Mouse (Mus musculus) lung, embryonic 15.5 days (tissue): ENCODE measurements around the gene Pop4. TPM values are rescaled to one million over a fixed set of nuclear protein-coding genes. Genes with fewer than 3 reads are reported as not detected.
"Not testable (repeated sequence)": the region's sequence is repeated elsewhere in the genome, so short reads cannot be mapped to it uniquely, and the experiment has no call there.

ENCODE experiments used
- ATAC-seq: fragments of 200-750 bp; cut with Nextera tagmentation; 2 replicates; pipeline ENCODE4 v1.8.0; 2017; ENCODE audit warnings: moderate number of reproducible peaks, borderline replicate concordance; ENCODE audit not compliant: low FRiP score, low TSS enrichment; ENCODE audit errors: extremely low read depth
- H3K27ac ChIP-seq: fragments of 300-500 bp; sonication (generic); 2 replicates; pipeline ENCODE4 v1.5.1; 2015; ENCODE audit warnings: moderate library complexity, mild to moderate bottlenecking, inconsistent platforms
- H3K27me3 ChIP-seq: fragments of 300-500 bp; sonication (generic); 2 replicates; pipeline ENCODE4 v1.6.1; 2015; ENCODE audit warnings: inconsistent platforms
- H3K36me3 ChIP-seq: fragments of 300-500 bp; sonication (generic); 2 replicates; pipeline ENCODE4 v1.6.1; 2015; ENCODE audit warnings: inconsistent platforms
- H3K4me1 ChIP-seq: fragments of 300-500 bp; sonication (generic); 2 replicates; pipeline ENCODE4 v1.6.1; 2015; ENCODE audit warnings: inconsistent platforms
- H3K4me2 ChIP-seq: fragments of 300-500 bp; sonication (generic); 2 replicates; pipeline ENCODE4 v1.6.1; 2015; ENCODE audit warnings: inconsistent platforms, mild to moderate bottlenecking, moderate library complexity
- H3K4me3 ChIP-seq: fragments of 300-500 bp; sonication (generic); 2 replicates; pipeline ENCODE4 v1.5.1; 2015; ENCODE audit warnings: mild to moderate bottlenecking, inconsistent platforms
- H3K9ac ChIP-seq: fragments of 300-500 bp; sonication (generic); 2 replicates; pipeline ENCODE4 v1.6.1; 2015; ENCODE audit warnings: inconsistent platforms
- H3K9me3 ChIP-seq: fragments of 300-500 bp; sonication (generic); 2 replicates; pipeline ENCODE4 v1.6.1; 2016; ENCODE audit warnings: inconsistent platforms
- WGBS: fragments of 180-500 bp; shearing (Covaris S2); methylation state at CpG from one replicate; pipeline ENCODE4 v1.1.7; 2015; 5-methylcytosine and 5-hydroxymethylcytosine counted together
- polyA plus RNA-seq: library from polyadenylated mRNA; unstranded; fragments of >200 nt; fragmentation: Nextera tagmentation; extraction: Ambion mirVana; gene quantifications from 2 replicates; pipeline ENCODE4 v1.2.1, GENCODE M21; 2015

Gene Pop4
- polyA plus RNA-seq, result 57.5 and 59.5 TPM in 2 replicates

GRCm38 (mm10) chr7:38270703-38271510 is at the start of gene Pop4:
Gene Pop4 (minus strand): TSS chr7:38271423.
- Histone ChIP-seq H3K9ac (peak within 1 kb of the TSS; percentile 58), H3K4me1 (peaks cover 10% of the 10 kb centered on the region), H3K27me3 (no peaks in the 10 kb centered on the region), H3K27ac (peak within 1 kb of the TSS; percentile 48), H3K9me3 (no peaks in the 10 kb centered on the region), H3K4me2 (peak within 1 kb of the TSS; percentile 83), H3K36me3 (peaks cover 21% of the 10 kb centered on the region), H3K4me3 (peak within 1 kb of the TSS; percentile 75)
- ATAC-seq, result peak; percentile 91; the same call in 1 of the 2 replicates
- WGBS, result under 1% methylated on average over 38 of the region's 38 CpGs

GRCm38 (mm10) chr7:38320641-38321040 is 49.4 kb upstream of the Pop4 start:
- H3K9me3 ChIP-seq, result no peaks in the 10 kb centered on the region
- H3K27me3 ChIP-seq, result no peaks in the 10 kb centered on the region
- H3K36me3 ChIP-seq, result no peaks in the 10 kb centered on the region
- H3K4me3 ChIP-seq, result no peak overlapping the region
- ATAC-seq, result no peak
- H3K9ac ChIP-seq, result no peak overlapping the region
- H3K4me1 ChIP-seq, result no peaks in the 10 kb centered on the region
- H3K4me2 ChIP-seq, result no peak overlapping the region
- WGBS, result 92% methylated on average over 2 of the region's 2 CpGs
- H3K27ac ChIP-seq, result no peak overlapping the region

GRCm38 (mm10) chr7:38282192-38282591 is 11.0 kb upstream of the Pop4 start:
- not testable (repeated sequence) for H3K27me3 ChIP-seq, H3K4me2 ChIP-seq, H3K9me3 ChIP-seq, H3K4me3 ChIP-seq, ATAC-seq, H3K36me3 ChIP-seq, H3K4me1 ChIP-seq, H3K9ac ChIP-seq, H3K27ac ChIP-seq
- 19% methylated on average over 4 of the region's 4 CpGs for whole genome bisulfite sequencing

- Histone ChIP-seq H3K4me1 (peaks cover 10% of the 10 kb centered on the region), H3K4me2 (no peak overlapping the region), H3K9me3 (no peaks in the 10 kb centered on the region), H3K9ac (no peak overlapping the region), H3K36me3 (peaks cover 6% of the 10 kb centered on the region; the same call in 1 of the 2 replicates), H3K27me3 (no peaks in the 10 kb centered on the region), H3K27ac (no peak overlapping the region), H3K4me3 (no peak overlapping the region)
- ATAC-seq, result no peak
These were observed 1.3 kb upstream of the Pop4 start for GRCm38 (mm10) chr7:38272551-38272950.

- Histone ChIP-seq H3K27me3 (no peaks in the 10 kb centered on the region), H3K4me3 (peak overlapping the region; percentile 75), H3K9ac (peak overlapping the region; percentile 58), H3K9me3 (no peaks in the 10 kb centered on the region), H3K27ac (no peak overlapping the region), H3K36me3 (peaks cover 12% of the 10 kb centered on the region; the same call in 1 of the 2 replicates), H3K4me2 (peak overlapping the region; percentile 83), H3K4me1 (peaks cover 10% of the 10 kb centered on the region)
- ATAC-seq, result no peak; the same call in 1 of the 2 replicates
- 5% methylated on average over 4 of the region's 4 CpGs for WGBS
These were observed 636 bp upstream of the Pop4 start for GRCm38 (mm10) chr7:38271859-38272258.

GRCm38 (mm10) chr7:38271511-38271811 is 238 bp upstream of the Pop4 start:
- peak overlapping the region; percentile 75 for H3K4me3 ChIP-seq
- peak overlapping the region; percentile 58 for H3K9ac ChIP-seq
- peaks cover 16% of the 10 kb centered on the region; the same call in 1 of the 2 replicates for H3K36me3 ChIP-seq
- peaks cover 10% of the 10 kb centered on the region for H3K4me1 ChIP-seq
- H3K9me3 ChIP-seq, result no peaks in the 10 kb centered on the region
- H3K27ac ChIP-seq, result peak overlapping the region; percentile 48; the same call in 1 of the 2 replicates
- no peaks in the 10 kb centered on the region for H3K27me3 ChIP-seq
- under 1% methylated on average over 11 of the region's 11 CpGs for WGBS
- peak overlapping the region; percentile 83 for H3K4me2 ChIP-seq
- ATAC-seq, result no peak

- Histone ChIP-seq H3K27me3 (no peaks in the 10 kb centered on the region), H3K4me2 (no peak overlapping the region), H3K9ac (no peak overlapping the region), H3K4me3 (no peak overlapping the region), H3K27ac (no peak overlapping the region), H3K9me3 (no peaks in the 10 kb centered on the region), H3K4me1 (peaks cover 10% of the 10 kb centered on the region), H3K36me3 (peaks cover 57% of the 10 kb centered on the region)
- ATAC-seq, result no peak
- 92% methylated on average over 8 of the region's 8 CpGs for WGBS
These were observed 4.1 kb downstream of the Pop4 start for GRCm38 (mm10) chr7:38267006-38267680.

GRCm38 (mm10) chr7:38262406-38262805 is 8.8 kb downstream of the Pop4 start:
- no peak for ATAC-seq
- Histone ChIP-seq H3K9me3 (no peaks in the 10 kb centered on the region), H3K27ac (no peak overlapping the region), H3K36me3 (peaks cover 62% of the 10 kb centered on the region), H3K4me3 (no peak overlapping the region), H3K9ac (no peak overlapping the region), H3K4me2 (no peak overlapping the region), H3K27me3 (no peaks in the 10 kb centered on the region), H3K4me1 (no peaks in the 10 kb centered on the region)
- 84% methylated on average over 5 of the region's 5 CpGs for WGBS

- Histone ChIP-seq H3K4me2 (no peak overlapping the region), H3K27ac (no peak overlapping the region), H3K9ac (no peak overlapping the region), H3K9me3 (no peaks in the 10 kb centered on the region), H3K36me3 (peaks cover 37% of the 10 kb centered on the region), H3K4me1 (no peaks in the 10 kb centered on the region), H3K27me3 (no peaks in the 10 kb centered on the region), H3K4me3 (no peak overlapping the region)
- ATAC-seq, result no peak
- 88% methylated on average over 2 of the region's 2 CpGs for WGBS
These were observed 11.6 kb downstream of the Pop4 start for GRCm38 (mm10) chr7:38259631-38260030.

- Histone ChIP-seq H3K9me3 (no peaks in the 10 kb centered on the region), H3K9ac (no peak overlapping the region), H3K36me3 (no peaks in the 10 kb centered on the region), H3K27me3 (no peaks in the 10 kb centered on the region), H3K27ac (no peak overlapping the region), H3K4me1 (no peaks in the 10 kb centered on the region), H3K4me2 (no peak overlapping the region), H3K4me3 (no peak overlapping the region)
- ATAC-seq, result no peak
These were observed 17.8 kb downstream of the Pop4 start for GRCm38 (mm10) chr7:38253441-38253840.

- no peak overlapping the region for H3K9ac ChIP-seq
- no peaks in the 10 kb centered on the region for H3K4me1 ChIP-seq
- H3K27me3 ChIP-seq, result no peaks in the 10 kb centered on the region
- no peak for ATAC-seq
- H3K27ac ChIP-seq, result no peak overlapping the region
- 34% methylated on average over 5 of the region's 5 CpGs for WGBS
- H3K9me3 ChIP-seq, result no peaks in the 10 kb centered on the region
- H3K4me3 ChIP-seq, result no peak overlapping the region
- H3K36me3 ChIP-seq, result no peaks in the 10 kb centered on the region
- no peak overlapping the region for H3K4me2 ChIP-seq
These were observed 19.6 kb downstream of the Pop4 start for GRCm38 (mm10) chr7:38251494-38252216.

- Histone ChIP-seq H3K36me3 (no peaks in the 10 kb centered on the region), H3K9me3 (no peaks in the 10 kb centered on the region), H3K4me2 (no peak overlapping the region), H3K27ac (no peak overlapping the region), H3K9ac (no peak overlapping the region), H3K27me3 (no peaks in the 10 kb centered on the region), H3K4me3 (no peak overlapping the region), H3K4me1 (no peaks in the 10 kb centered on the region)
- no peak for ATAC-seq
- 74% methylated on average over 4 of the region's 4 CpGs for WGBS
These were observed 28.8 kb downstream of the Pop4 start for GRCm38 (mm10) chr7:38242417-38242816.
